Mouse (Mus musculus): Measurements from ENCODE around the gene Elmo3. TPM values are rescaled to one million over a fixed set of nuclear protein-coding genes. Genes with fewer than 3 reads are reported as not detected.
A peak's percentile ranks its signal among the peaks of the same experiment; 100 is the strongest.

Gene Elmo3
- total and polyA plus RNA-seq, 3 experiments: 0.72 to 1.4 (median 1.3) TPM

- peak within 1 kb of the TSS; percentile 80 to 85 (median 82) for H3K4me3 ChIP-seq (replicated peaks in 1 of 3; ENCODE audit: low read depth in 2 of 3, low read length in 2 of 3, poor library complexity in 1 of 3)
- H3K4me1 ChIP-seq (ENCODE audit: control insufficient read depth in 1 of 2, insufficient read depth in 2 of 2): peaks cover 15 to 39% of the 10 kb centered on the region in 2 experiments
- no peaks in the 10 kb centered on the region for H3K9me3 ChIP-seq (replicated peaks; ENCODE audit: low read length)
- dilution Hi-C loops (cut with MboI; ENCODE audit: extremely low pct_ligation_motif_present, extremely low pct_unique_long_range_greater_than_20kb, low sequenced_read_pairs) (no loop called here), in situ Hi-C loops (cut with MboI; ENCODE audit: low pct_ligation_motif_present, low pct_unique_long_range_greater_than_20kb, low sequenced_read_pairs) (no loop called here)
- TF ChIP-seq CTCF (conservative IDR thresholded peaks at IDR 0.05 in 1 of 2, IDR thresholded peaks at IDR 0.05 in 1 of 2; ENCODE audit: low read depth in 2 of 2, low read length in 2 of 2) (peak in 1 of 2 experiments; percentile 28; a peak in 1 of 4 replicates), HCFC1 (IDR thresholded peaks at IDR 0.05; ENCODE audit: low read depth, low read length) (0 out of 2 replicates have a peak, but pooled peaks have one; percentile 10), RAD21 (IDR thresholded peaks at IDR 0.05; ENCODE audit: low read depth, low read length) (peak; percentile 5), POLR2A (IDR thresholded peaks at IDR 0.05; ENCODE audit: low read depth, low read length) (0 out of 2 replicates have a peak, but pooled peaks have one; percentile 38), MAZ (IDR thresholded peaks at IDR 0.05; ENCODE audit: low read depth, low read length) (no peak), NELFE (IDR thresholded peaks at IDR 0.05; ENCODE audit: low read depth, low read length) (no peak), NRF1 (IDR thresholded peaks at IDR 0.05; ENCODE audit: low read depth, low read length) (peak; percentile 91), ELF1 (IDR thresholded peaks at IDR 0.05; ENCODE audit: low read depth, low read length) (no peak), USF1 (IDR thresholded peaks at IDR 0.05; ENCODE audit: low read depth, low read length) (no peak), CHD1 (IDR thresholded peaks at IDR 0.05; ENCODE audit: low read depth, low read length) (no peak), MXI1 (IDR thresholded peaks at IDR 0.05; ENCODE audit: low read depth, low read length) (peak; percentile 78), ZNF384 (IDR thresholded peaks at IDR 0.05; ENCODE audit: low read depth, low read length) (no peak), TCF12 (IDR thresholded peaks at IDR 0.05; ENCODE audit: low read depth, low read length) (0 out of 2 replicates have a peak, but pooled peaks have one; percentile 14), E2F4 (IDR thresholded peaks at IDR 0.05; ENCODE audit: insufficient replicate concordance, low read depth, low read length) (no peak), TBP (conservative IDR thresholded peaks at IDR 0.05; ENCODE audit: low read depth, low read length) (0 out of 2 replicates have a peak, but pooled peaks have one; percentile 8), MYC (IDR thresholded peaks at IDR 0.05; ENCODE audit: low read depth, low read length) (0 out of 2 replicates have a peak, but pooled peaks have one; percentile 10), MEF2A (IDR thresholded peaks at IDR 0.05; ENCODE audit: borderline replicate concordance, low read depth, low read length) (no peak), UBTF (IDR thresholded peaks at IDR 0.05; ENCODE audit: low read depth, low read length) (peak; percentile 70)
- H3K27me3 ChIP-seq (replicated peaks): peaks cover 17% of the 10 kb centered on the region
- no peaks in the 10 kb centered on the region for H3K36me3 ChIP-seq (replicated peaks in 1 of 2; ENCODE audit: control insufficient read depth in 1 of 2, insufficient read depth in 1 of 2, low read length in 1 of 2)
- no peaks in the 10 kb centered on the region; the same call in 1 of the 2 replicates for H3K79me2 ChIP-seq (replicated peaks; ENCODE audit: control insufficient read depth, extremely low read depth, insufficient read depth, poor library complexity, severe bottlenecking)
- no peak within 1 kb of the TSS for H3K27ac ChIP-seq (ENCODE audit: insufficient read depth, low read depth)
- H3K9ac ChIP-seq (ENCODE audit: insufficient read depth, low read depth): peak within 1 kb of the TSS; percentile 57
- DNase-seq (ENCODE audit: extremely low read depth): peak; percentile 48
- H3K4me2 ChIP-seq (ENCODE audit: insufficient read depth, low read depth, poor library complexity, severe bottlenecking): peak within 1 kb of the TSS; percentile 90
Observed at GRCm38 (mm10) chr8:105348450-105349095, 43.2 kb downstream of the Elmo3 start, which contains the start of gene Slc9a5. Slc9a5 (plus strand) TSS chr8:105348843.

DNA sequence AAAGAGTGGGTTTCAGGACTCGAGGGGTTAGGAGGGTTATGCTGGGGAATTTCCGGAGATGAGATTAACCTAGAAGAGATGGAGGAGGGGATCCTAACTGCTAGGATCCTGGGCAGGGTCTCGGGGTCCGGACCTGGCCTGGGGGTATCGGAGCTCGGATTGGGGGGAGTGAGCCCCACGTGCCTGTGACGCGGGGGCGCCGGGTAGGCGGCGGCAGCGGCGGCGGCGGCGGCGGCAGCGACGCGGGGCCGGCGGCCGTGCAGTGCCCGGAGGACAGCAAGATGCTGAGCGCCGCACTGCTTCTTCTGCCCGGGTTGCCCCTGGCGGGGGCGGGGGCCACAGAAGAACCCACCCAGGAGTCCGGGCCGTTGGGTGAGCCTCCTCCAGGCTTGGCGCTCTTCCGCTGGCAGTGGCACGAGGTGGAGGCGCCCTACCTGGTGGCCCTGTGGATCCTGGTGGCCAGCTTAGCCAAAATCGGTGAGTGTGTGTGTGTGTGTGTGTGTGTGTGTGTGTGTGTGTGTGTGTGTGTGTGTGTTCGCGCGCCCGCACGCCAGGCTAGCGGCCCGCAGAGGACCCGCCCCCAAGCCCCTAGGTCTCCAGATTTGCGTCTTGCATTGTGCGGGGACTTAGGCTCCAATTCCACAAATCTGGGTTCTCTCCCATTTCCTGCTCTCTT is 43.8 kb downstream of the Elmo3 start:
- H3K4me1 ChIP-seq (ENCODE audit: control insufficient read depth in 1 of 2, insufficient read depth in 2 of 2): peaks cover 15 to 38% of the 10 kb centered on the region in 2 experiments
- dilution Hi-C loops (cut with MboI; ENCODE audit: extremely low pct_ligation_motif_present, extremely low pct_unique_long_range_greater_than_20kb, low sequenced_read_pairs): no loop called here
- no peak for DNase-seq (ENCODE audit: extremely low read depth)

More for the DNA sequence above, 43.8 kb downstream of the Elmo3 start:
- peak overlapping the region; percentile 56 for H3K9ac ChIP-seq (ENCODE audit: insufficient read depth, low read depth)
- H3K27ac ChIP-seq (ENCODE audit: insufficient read depth, low read depth): no peak overlapping the region
- H3K4me2 ChIP-seq (ENCODE audit: insufficient read depth, low read depth, poor library complexity, severe bottlenecking): peak overlapping the region; percentile 90
- in situ Hi-C loops (cut with MboI; ENCODE audit: low pct_ligation_motif_present, low pct_unique_long_range_greater_than_20kb, low sequenced_read_pairs): no loop called here
- no peaks in the 10 kb centered on the region; the same call in 1 of the 2 replicates for H3K79me2 ChIP-seq (replicated peaks; ENCODE audit: control insufficient read depth, extremely low read depth, insufficient read depth, poor library complexity, severe bottlenecking)
- H3K27me3 ChIP-seq (replicated peaks): peaks cover 17% of the 10 kb centered on the region
- TF ChIP-seq SIN3A (IDR thresholded peaks at IDR 0.05; ENCODE audit: low read length) (no peak), MXI1 (IDR thresholded peaks at IDR 0.05; ENCODE audit: low read depth, low read length) (no peak), USF1 (IDR thresholded peaks at IDR 0.05; ENCODE audit: low read depth, low read length) (peak; percentile 17; the same call in 1 of the 2 replicates), JUND (conservative IDR thresholded peaks at IDR 0.05; ENCODE audit: low read depth, low read length) (no peak), BHLHE40 (IDR thresholded peaks at IDR 0.05; ENCODE audit: low read depth, low read length) (no peak), UBTF (IDR thresholded peaks at IDR 0.05; ENCODE audit: low read depth, low read length) (0 out of 2 replicates have a peak, but pooled peaks have one; percentile 10), POLR2AphosphoS2 (IDR thresholded peaks at IDR 0.05; ENCODE audit: low read depth, low read length) (no peak), CTCF (conservative IDR thresholded peaks at IDR 0.05 in 1 of 2, IDR thresholded peaks at IDR 0.05 in 1 of 2; ENCODE audit: low read depth in 2 of 2, low read length in 2 of 2) (no peak), MAZ (IDR thresholded peaks at IDR 0.05; ENCODE audit: low read depth, low read length) (no peak), RAD21 (IDR thresholded peaks at IDR 0.05; ENCODE audit: low read depth, low read length) (no peak), E2F4 (IDR thresholded peaks at IDR 0.05; ENCODE audit: insufficient replicate concordance, low read depth, low read length) (no peak), TBP (conservative IDR thresholded peaks at IDR 0.05; ENCODE audit: low read depth, low read length) (no peak), EP300 (IDR thresholded peaks at IDR 0.05; ENCODE audit: low read length) (no peak)
- H3K4me3 ChIP-seq (replicated peaks in 1 of 3; ENCODE audit: low read depth in 2 of 3, low read length in 2 of 3, poor library complexity in 1 of 3): peak overlapping the region; percentile 56 to 80 (median 67)
- no peaks in the 10 kb centered on the region for H3K36me3 ChIP-seq (replicated peaks in 1 of 2; ENCODE audit: control insufficient read depth in 1 of 2, insufficient read depth in 1 of 2, low read length in 1 of 2)
- H3K9me3 ChIP-seq (replicated peaks; ENCODE audit: low read length): no peaks in the 10 kb centered on the region

Measured in CH12.LX (cell line).